Comparison of ENCODE assay signal across 9 mouse cellular contexts in the genomic region with DNA sequence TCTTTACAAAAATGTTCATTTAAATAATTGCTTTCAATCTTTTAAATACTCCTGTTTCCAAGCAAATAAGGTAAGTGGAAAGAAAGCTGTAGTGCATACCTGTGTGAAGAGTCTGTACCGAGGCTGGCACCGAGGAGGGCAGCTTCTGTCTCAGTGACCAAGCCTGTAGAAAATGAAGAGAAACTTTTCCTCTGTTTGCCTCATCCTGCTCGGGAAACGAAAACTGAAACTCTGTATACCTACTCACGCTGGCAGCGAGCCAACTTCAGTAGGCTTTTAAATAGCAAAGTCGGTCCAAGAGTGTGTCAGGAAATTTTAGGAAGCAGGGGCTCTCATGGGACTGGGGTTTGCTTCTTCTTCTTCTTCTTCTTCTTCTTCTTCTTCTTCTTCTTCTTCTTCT. TPM values are rescaled to one million over a fixed set of nuclear protein-coding genes. Genes with fewer than 3 reads are reported as not detected.
DNase-seq lines count a peak whose midpoint lies in the region; ATAC-seq lines count a peak whose summit lies in the region.
"Had no signal": no experiment of that assay in that cellular context is flagged by ENCODE, and none has a peak within 500 bp of the region (broad histone marks: within the 10 kb centered on the region; RNA-seq: fewer than 3 reads in every experiment).

A gene (minus strand): TSS at position 224 of the 400 bp plus-strand sequence.

- DNase-seq in adrenal gland, adult (ENCODE audit: inconsistent age in 2 of 2, low spot score in 1 of 2): peak; percentile 14 to 53
- no peak for DNase-seq in adrenal gland, adult 2 months
- DNase-seq in midbrain, embryonic 14.5 days: peak; percentile 8
- no peak for DNase-seq in midbrain, embryonic 11.5 days (ENCODE audit: low spot score, missing footprints)
- peak; percentile 18 to 31 for DNase-seq in kidney, adult 8-10 months
- DNase-seq in layer of hippocampus, adult 11-12 months (ENCODE audit: low spot score): no peak

- H3K9me3 ChIP-seq in midbrain, embryonic 14.5 days (ENCODE audit: control insufficient read depth, low read length): no peaks in the 10 kb centered on the region
- no peaks in the 10 kb centered on the region for H3K9me3 ChIP-seq in midbrain, embryonic 11.5 days (ENCODE audit: control insufficient read depth, low read length)
- H3K9me3 ChIP-seq: limb, embryonic 15.5 days had no signal

- H3K27me3 ChIP-seq in midbrain, embryonic 14.5 days (ENCODE audit: control insufficient read depth, insufficient read depth, low read length): no peaks in the 10 kb centered on the region
- no peaks in the 10 kb centered on the region for H3K27me3 ChIP-seq in midbrain, embryonic 11.5 days (ENCODE audit: control insufficient read depth, insufficient read depth, low read length)
- H3K27me3 ChIP-seq: limb, embryonic 15.5 days had no signal

- no peak for ATAC-seq in midbrain, embryonic 14.5 days (ENCODE audit: low FRiP score, low TSS enrichment)
- no peak for ATAC-seq in midbrain, embryonic 11.5 days (ENCODE audit: low FRiP score)
- peak; percentile 49 for ATAC-seq in megakaryocyte progenitor cell, adult 5-6 weeks (replicated peaks; ENCODE audit: poor library complexity)
- ATAC-seq in megakaryocyte, adult 5-6 weeks (ENCODE audit: poor library complexity, severe bottlenecking): no peak

- H3K4me3 ChIP-seq in midbrain, embryonic 14.5 days (replicated peaks; ENCODE audit: low read depth, low read length): no peak within 1 kb of the TSS
- no peak within 1 kb of the TSS for H3K4me3 ChIP-seq in midbrain, embryonic 11.5 days (ENCODE audit: low read depth, low read length)
- H3K4me3 ChIP-seq: limb, embryonic 15.5 days had no signal

- H3K4me1 ChIP-seq in midbrain, embryonic 14.5 days (ENCODE audit: control insufficient read depth, insufficient read depth, low read length): no peaks in the 10 kb centered on the region
- H3K4me1 ChIP-seq in midbrain, embryonic 11.5 days (ENCODE audit: control insufficient read depth, insufficient read depth, low read length): no peaks in the 10 kb centered on the region
- H3K4me1 ChIP-seq: limb, embryonic 15.5 days had no signal

- 79% methylated on average over 7 of the region's 7 CpGs for WGBS in midbrain, embryonic 14.5 days
- 84% methylated on average over 7 of the region's 7 CpGs for WGBS in midbrain, embryonic 11.5 days

- no peak within 1 kb of the TSS for H3K9ac ChIP-seq in midbrain, embryonic 14.5 days (replicated peaks; ENCODE audit: low read length)
- H3K9ac ChIP-seq in midbrain, embryonic 11.5 days (ENCODE audit: low read length): no peak within 1 kb of the TSS
- H3K9ac ChIP-seq: limb, embryonic 15.5 days had no signal

- no peaks in the 10 kb centered on the region for H3K36me3 ChIP-seq in midbrain, embryonic 14.5 days (ENCODE audit: control insufficient read depth, insufficient read depth, low read length)
- no peaks in the 10 kb centered on the region for H3K36me3 ChIP-seq in midbrain, embryonic 11.5 days (ENCODE audit: control insufficient read depth, insufficient read depth, low read length)
- H3K36me3 ChIP-seq: limb, embryonic 15.5 days had no signal

- H3K4me2 ChIP-seq in midbrain, embryonic 14.5 days (ENCODE audit: low read length): no peak within 1 kb of the TSS
- H3K4me2 ChIP-seq in midbrain, embryonic 11.5 days: no peak within 1 kb of the TSS
- H3K4me2 ChIP-seq: limb, embryonic 15.5 days had no signal

- no peak within 1 kb of the TSS for H3K27ac ChIP-seq in midbrain, embryonic 14.5 days (replicated peaks; ENCODE audit: low read depth, low read length)
- no peak within 1 kb of the TSS for H3K27ac ChIP-seq in midbrain, embryonic 11.5 days (ENCODE audit: low read depth, low read length)
- H3K27ac ChIP-seq: limb, embryonic 15.5 days had no signal

RNA-seq across cellular contexts. Expression of the gene that starts here (rescaled TPM):
- 1 to 10 TPM; 6.3 to 6.9 TPM for total RNA-seq in adrenal gland, adult 2 months (2021)
- polyA plus RNA-seq in adrenal gland, adult 2 months (2012; rRNA removed): 2.9 and 4.3 TPM in 2 replicates
- 1.3 TPM in 1 of 2 replicates, not detected in the other for polyA plus RNA-seq in midbrain, embryonic 14.5 days (2014; fragmentation: Nextera tagmentation; extraction: Ambion mirVana)
- polyA plus RNA-seq in midbrain, embryonic 11.5 days (2014; fragmentation: Nextera tagmentation; extraction: Ambion mirVana): 0.22 and 0.40 TPM in 2 replicates
- 1.7 and 4.6 TPM in 2 replicates for total RNA-seq in megakaryocyte progenitor cell, adult 5-6 weeks (2015)
- 1.0 and 1.5 TPM in 2 replicates for total RNA-seq in megakaryocyte progenitor cell, adult 5-6 weeks (2017)
- total RNA-seq in megakaryocyte, adult 5-6 weeks (2015): 0.38 and 1.4 TPM in 2 replicates
- 1.8 and 4.5 TPM in 2 replicates for total RNA-seq in megakaryocyte, adult 5-6 weeks (2017)

Comparison
In these comparisons a context has a peak if more than half of its experiments do, and no peak if none do; other contexts are left out.
1. DNase-seq: peak in adrenal gland, adult (2 of 2), midbrain, embryonic 14.5 days (single experiment) and kidney, adult 8-10 months (2 of 2); none in adrenal gland, adult 2 months (single experiment), midbrain, embryonic 11.5 days (single experiment) and layer of hippocampus, adult 11-12 months (single experiment).